Mouse (Mus musculus) B cell, adult 2 months (primary cell): Measurements from ENCODE around the gene Gclc.

ENCODE experiments used
- DNase-seq, 2 experiments: peaks; one replicate each; pipeline ENCODE4 v3.0.0; 2022

The Gclc gene

GRCm38 (mm10) chr9:77787936-77788335 is 33.6 kb downstream of the Gclc start:
- DNase-seq, result no peak

GRCm38 (mm10) chr9:77789615-77790348 is 35.4 kb downstream of the Gclc start:
- no peak for DNase-seq

- DNase-seq, result no peak
These were observed 39.5 kb downstream of the Gclc start for GRCm38 (mm10) chr9:77793838-77794237.

- DNase-seq, result peak; percentile 46
These were observed 48.1 kb downstream of the Gclc start for GRCm38 (mm10) chr9:77802461-77802860.

GRCm38 (mm10) chr9:77806426-77806825 is 52.1 kb downstream of the Gclc start:
- no peak for DNase-seq

- DNase-seq, result peak; percentile 90 to 92
These were observed 52.7 kb downstream of the Gclc start for GRCm38 (mm10) chr9:77806842-77807668.

GRCm38 (mm10) chr9:77808481-77808880 is 54.1 kb downstream of the Gclc start:
- no peak for DNase-seq

GRCm38 (mm10) chr9:77818858-77819257 is 64.5 kb downstream of the Gclc start:
- no peak for DNase-seq

- peak in 1 of 2 experiments; percentile 31 for DNase-seq
These were observed 65.0 kb downstream of the Gclc start for GRCm38 (mm10) chr9:77819318-77819717.

GRCm38 (mm10) chr9:77820836-77821235 is 66.5 kb downstream of the Gclc start:
- no peak for DNase-seq

- peak; percentile 50 to 59 for DNase-seq
These were observed 71.1 kb downstream of the Gclc start for GRCm38 (mm10) chr9:77825380-77825961.

GRCm38 (mm10) chr9:77826237-77826636 is 71.9 kb downstream of the Gclc start:
- peak in 1 of 2 experiments; percentile 11 for DNase-seq

- DNase-seq, result peak; percentile 51 to 59
These were observed 74.2 kb downstream of the Gclc start for GRCm38 (mm10) chr9:77828531-77828965.

GRCm38 (mm10) chr9:77834259-77834993 is 80.1 kb downstream of the Gclc start:
- peak; percentile 42 to 48 for DNase-seq

- DNase-seq, result no peak
These were observed 80.8 kb downstream of the Gclc start for GRCm38 (mm10) chr9:77835122-77835521.

GRCm38 (mm10) chr9:77835756-77836155 is 81.4 kb downstream of the Gclc start:
- no peak for DNase-seq

GRCm38 (mm10) chr9:77838586-77838985 is 84.3 kb downstream of the Gclc start:
- DNase-seq, result no peak
